Mouse (Mus musculus): Measurements from ENCODE around the gene Scoc. TPM values are rescaled to one million over a fixed set of nuclear protein-coding genes. Genes with fewer than 3 reads are reported as not detected.

The Scoc gene
- polyA plus RNA-seq, 1 experiment from 2014 or later, result 117 TPM

DNA sequence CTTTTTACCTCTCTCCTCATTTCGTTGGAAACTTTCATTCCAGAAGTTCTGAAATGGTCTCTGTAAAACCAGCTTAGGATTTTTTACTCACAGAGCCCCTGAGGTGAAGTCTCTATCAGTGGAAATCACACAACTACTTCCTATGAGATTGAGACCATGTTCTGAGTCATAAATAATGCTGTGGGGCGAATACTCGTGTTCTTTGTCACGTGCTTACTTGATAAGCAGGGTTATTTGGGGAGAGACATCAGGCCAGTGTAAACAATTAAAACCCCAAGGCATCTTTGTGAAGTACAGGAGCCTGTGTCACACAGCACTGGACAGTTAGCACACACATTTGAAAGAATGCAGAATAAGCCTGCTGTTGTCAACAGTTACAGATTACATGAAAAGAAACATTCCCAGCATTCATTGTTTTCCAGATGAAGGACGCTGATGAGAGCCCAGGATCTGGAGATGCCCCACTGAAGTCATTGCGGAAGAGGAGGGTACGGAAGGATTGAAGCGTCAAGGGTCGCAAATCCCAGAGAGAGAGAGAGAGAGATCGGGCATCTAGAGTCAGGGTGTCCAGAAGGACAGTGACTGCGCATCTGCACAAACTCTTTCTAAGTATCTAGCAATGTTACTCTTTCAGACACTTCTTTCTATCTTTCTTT, 32.0 kb downstream of the Scoc start:
- 63% methylated on average over 11 of the region's 11 CpGs for WGBS
- Histone ChIP-seq H3K36me3 (no peaks in the 10 kb centered on the region), H3K9ac (no peak overlapping the region), H3K4me2 (replicated peaks) (no peak overlapping the region), H3K4me3 (replicated peaks) (no peak overlapping the region), H3K4me1 (replicated peaks) (no peaks in the 10 kb centered on the region), H3K9me3 (no peaks in the 10 kb centered on the region), H3K27me3 (replicated peaks) (no peaks in the 10 kb centered on the region), H3K27ac (no peak overlapping the region)
- ATAC-seq, result no peak

DNA sequence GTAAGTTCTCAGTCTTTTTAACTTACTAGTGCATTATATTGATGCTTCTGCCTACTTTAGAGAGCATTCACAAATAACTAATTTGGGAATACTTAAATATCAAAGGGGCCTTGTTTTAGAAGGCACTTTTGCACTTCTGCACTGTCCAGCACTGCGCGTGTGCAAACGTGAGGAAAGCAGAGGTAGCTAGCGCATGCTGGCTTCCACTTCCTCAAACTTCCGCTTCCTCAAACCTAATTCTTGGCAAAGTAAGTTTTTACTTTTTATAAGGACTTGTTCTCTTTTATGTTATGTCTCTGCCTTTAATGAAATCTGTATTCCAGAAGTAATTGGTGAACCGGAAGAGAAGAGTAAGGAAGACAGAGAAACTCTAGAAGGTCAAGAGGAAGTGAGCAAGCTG, 33.0 kb downstream of the Scoc start:
- H3K9me3 ChIP-seq, result no peaks in the 10 kb centered on the region
- H3K4me2 ChIP-seq (replicated peaks), result no peak overlapping the region
- ATAC-seq, result no peak
- no peak overlapping the region for H3K9ac ChIP-seq
- H3K27me3 ChIP-seq (replicated peaks), result no peaks in the 10 kb centered on the region
- H3K4me3 ChIP-seq (replicated peaks), result no peak overlapping the region
- no peak overlapping the region for H3K27ac ChIP-seq
- H3K4me1 ChIP-seq (replicated peaks), result no peaks in the 10 kb centered on the region
- WGBS, result 90% methylated on average over 6 of the region's 6 CpGs
- H3K36me3 ChIP-seq, result no peaks in the 10 kb centered on the region

GRCm38 (mm10) chr8:83423032-83423825, 35.0 kb downstream of the Scoc start:
- Histone ChIP-seq H3K9me3 (no peaks in the 10 kb centered on the region), H3K9ac (no peak overlapping the region), H3K4me1 (replicated peaks) (no peaks in the 10 kb centered on the region), H3K27ac (no peak overlapping the region), H3K4me2 (replicated peaks) (no peak overlapping the region), H3K4me3 (replicated peaks) (no peak overlapping the region), H3K27me3 (replicated peaks) (no peaks in the 10 kb centered on the region), H3K36me3 (no peaks in the 10 kb centered on the region)
- 79% methylated on average over 13 of the region's 13 CpGs for WGBS
- peak; percentile 62; the same call in 1 of the 2 replicates for ATAC-seq

DNA sequence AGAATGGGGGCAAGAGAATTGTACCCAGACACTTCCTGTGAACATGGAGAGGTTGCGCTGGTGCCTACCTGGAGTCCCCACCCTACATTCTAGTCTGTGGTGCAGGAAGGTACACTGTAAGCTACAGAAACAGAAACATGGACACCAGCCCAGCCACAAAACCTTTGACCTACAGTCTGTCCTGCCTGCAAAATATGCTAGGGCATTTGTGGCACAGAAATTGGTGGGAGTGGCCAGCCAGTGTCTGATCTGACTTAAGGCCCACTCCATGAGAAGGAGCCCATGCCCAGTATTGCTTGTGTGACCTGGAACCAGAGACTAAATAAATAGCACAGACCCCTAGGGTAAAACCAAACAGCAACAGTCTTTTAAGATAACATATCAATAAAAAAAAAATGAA, 36.8 kb downstream of the Scoc start:
- ATAC-seq, result no peak
- H3K4me2 ChIP-seq (replicated peaks), result no peak overlapping the region
- H3K36me3 ChIP-seq, result no peaks in the 10 kb centered on the region
- no peak overlapping the region for H3K4me3 ChIP-seq (replicated peaks)
- 100% methylated on average over 1 of the region's 1 CpGs for WGBS
- no peak overlapping the region for H3K9ac ChIP-seq
- no peaks in the 10 kb centered on the region for H3K4me1 ChIP-seq (replicated peaks)
- no peaks in the 10 kb centered on the region for H3K9me3 ChIP-seq
- H3K27ac ChIP-seq, result no peak overlapping the region
- H3K27me3 ChIP-seq (replicated peaks), result no peaks in the 10 kb centered on the region

DNA sequence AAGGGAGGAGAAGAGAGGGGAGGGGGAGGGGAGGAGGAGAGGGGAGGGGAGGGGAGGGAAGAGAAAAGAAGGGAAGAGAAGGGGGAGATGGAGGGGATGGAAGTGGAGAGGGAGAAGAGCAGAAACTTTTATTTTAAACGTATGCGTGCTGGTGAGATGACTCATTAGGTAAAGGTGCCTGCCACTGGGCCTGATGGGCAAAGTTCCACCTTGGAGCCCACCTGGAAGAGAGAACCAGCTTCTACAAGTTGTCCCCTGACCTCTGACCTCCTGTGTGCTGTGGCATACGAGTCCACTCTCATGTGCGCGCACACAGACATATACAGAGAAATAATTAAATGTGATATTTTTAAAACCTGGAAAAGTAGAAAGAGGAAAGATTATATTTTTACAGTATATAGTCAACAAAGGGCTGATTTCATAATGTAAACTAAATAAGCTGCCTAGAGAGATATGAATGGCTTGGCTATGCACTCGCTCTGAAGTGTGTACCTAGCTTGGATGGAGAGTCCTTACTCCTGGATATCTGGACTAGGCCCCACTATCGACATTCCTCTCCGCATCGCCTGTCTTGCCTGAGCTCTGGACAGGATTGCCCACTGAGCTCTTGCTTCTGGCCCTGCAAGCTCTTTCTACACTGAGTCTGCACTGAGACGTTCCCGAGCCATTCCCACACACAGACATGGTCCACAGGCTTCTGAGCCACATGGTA, 39.2 kb downstream of the Scoc start:
- H3K9ac ChIP-seq, result no peak overlapping the region
- H3K4me1 ChIP-seq (replicated peaks), result no peaks in the 10 kb centered on the region
- H3K36me3 ChIP-seq, result no peaks in the 10 kb centered on the region
- H3K9me3 ChIP-seq, result no peaks in the 10 kb centered on the region
- H3K4me2 ChIP-seq (replicated peaks), result no peak overlapping the region
- no peak overlapping the region for H3K27ac ChIP-seq
- no peak for ATAC-seq
- WGBS, result 85% methylated on average over 11 of the region's 11 CpGs
- no peak overlapping the region for H3K4me3 ChIP-seq (replicated peaks)
- no peaks in the 10 kb centered on the region for H3K27me3 ChIP-seq (replicated peaks)

- WGBS, result 75% methylated on average over 6 of the region's 6 CpGs
- H3K36me3 ChIP-seq, result no peaks in the 10 kb centered on the region
- no peak overlapping the region for H3K27ac ChIP-seq
- no peaks in the 10 kb centered on the region for H3K27me3 ChIP-seq (replicated peaks)
- no peak overlapping the region for H3K4me3 ChIP-seq (replicated peaks)
- H3K4me2 ChIP-seq (replicated peaks), result no peak overlapping the region
- H3K4me1 ChIP-seq (replicated peaks), result no peaks in the 10 kb centered on the region
- no peaks in the 10 kb centered on the region for H3K9me3 ChIP-seq
- no peak overlapping the region for H3K9ac ChIP-seq
- ATAC-seq, result no peak
These were observed 40.2 kb downstream of the Scoc start for GRCm38 (mm10) chr8:83417970-83418369.

DNA sequence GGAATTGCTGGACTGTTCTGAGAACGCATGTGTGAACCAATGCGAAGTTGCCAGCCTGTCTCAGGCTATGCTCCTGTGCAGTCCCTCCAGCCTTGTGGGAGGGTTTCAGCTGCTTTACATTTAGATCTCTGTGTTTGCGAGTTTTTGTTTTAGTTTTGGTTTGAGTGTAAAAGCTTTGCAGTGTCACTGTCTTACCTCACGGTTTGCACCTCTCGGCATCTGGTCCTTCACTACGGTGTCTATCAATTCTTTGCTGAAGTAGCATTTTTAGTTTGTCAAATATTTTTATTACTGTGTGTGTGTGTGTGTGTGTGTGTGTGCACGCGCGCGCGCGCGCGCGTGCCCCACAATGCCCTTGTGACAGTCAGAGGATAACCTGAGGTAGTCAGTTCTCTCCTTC, 41.3 kb downstream of the Scoc start:
- H3K4me2 ChIP-seq (replicated peaks), result no peak overlapping the region
- H3K9me3 ChIP-seq, result no peaks in the 10 kb centered on the region
- H3K9ac ChIP-seq, result no peak overlapping the region
- ATAC-seq, result no peak
- no peak overlapping the region for H3K4me3 ChIP-seq (replicated peaks)
- H3K36me3 ChIP-seq, result no peaks in the 10 kb centered on the region
- no peak overlapping the region for H3K27ac ChIP-seq
- no peaks in the 10 kb centered on the region for H3K4me1 ChIP-seq (replicated peaks)
- no peaks in the 10 kb centered on the region for H3K27me3 ChIP-seq (replicated peaks)
- 94% methylated on average over 15 of the region's 15 CpGs for WGBS

DNA sequence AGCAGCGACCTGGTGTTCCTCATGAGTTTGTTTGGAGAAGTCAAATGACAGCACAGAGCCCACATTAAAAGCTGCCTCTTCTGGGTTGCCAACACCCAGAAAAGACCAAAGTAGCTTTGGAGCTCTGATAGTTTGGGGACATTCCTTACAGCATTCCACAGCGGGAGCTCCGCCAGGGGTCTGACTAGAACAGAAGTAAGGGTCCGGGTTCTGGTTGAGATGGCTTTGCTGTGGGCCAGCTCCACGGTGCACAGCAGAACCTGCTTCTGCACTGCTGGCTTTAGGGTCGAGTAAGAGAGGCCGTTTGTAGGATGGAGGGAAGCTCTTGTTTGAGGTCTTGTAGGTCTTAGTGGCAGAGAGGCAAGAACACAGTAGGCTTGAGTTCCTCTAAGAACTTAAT, 49.7 kb downstream of the Scoc start:
- Histone ChIP-seq H3K36me3 (no peaks in the 10 kb centered on the region), H3K27me3 (replicated peaks) (no peaks in the 10 kb centered on the region), H3K4me2 (replicated peaks) (no peak overlapping the region), H3K4me1 (replicated peaks) (no peaks in the 10 kb centered on the region), H3K9me3 (no peaks in the 10 kb centered on the region), H3K27ac (no peak overlapping the region), H3K9ac (no peak overlapping the region), H3K4me3 (replicated peaks) (no peak overlapping the region)
- no peak for ATAC-seq
- 78% methylated on average over 7 of the region's 7 CpGs for WGBS

DNA sequence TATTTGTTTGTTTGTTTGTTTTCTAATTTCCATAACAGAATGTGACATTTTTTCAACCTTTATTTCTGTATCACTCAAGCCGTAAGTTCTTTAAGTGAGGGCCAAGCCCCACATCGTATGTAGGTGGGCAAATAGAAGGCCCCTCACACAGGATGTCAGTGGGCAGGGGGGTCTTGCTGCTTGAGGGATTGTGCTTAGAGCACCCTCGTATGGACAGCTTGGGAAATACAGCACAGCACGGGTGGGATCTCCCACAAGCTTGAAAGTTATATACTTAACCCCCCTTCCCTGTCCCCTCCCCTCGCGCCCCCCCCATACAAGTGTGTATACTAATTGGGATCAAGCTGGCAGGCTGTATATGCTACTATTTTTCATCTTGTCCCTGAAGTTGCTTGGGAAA, 51.4 kb downstream of the Scoc start:
- Histone ChIP-seq H3K9ac (no peak overlapping the region), H3K27me3 (replicated peaks) (no peaks in the 10 kb centered on the region), H3K4me3 (replicated peaks) (no peak overlapping the region), H3K27ac (no peak overlapping the region), H3K9me3 (no peaks in the 10 kb centered on the region), H3K4me2 (replicated peaks) (no peak overlapping the region), H3K4me1 (replicated peaks) (no peaks in the 10 kb centered on the region), H3K36me3 (no peaks in the 10 kb centered on the region)
- no peak for ATAC-seq
- WGBS, result 34% methylated on average over 6 of the region's 6 CpGs

DNA sequence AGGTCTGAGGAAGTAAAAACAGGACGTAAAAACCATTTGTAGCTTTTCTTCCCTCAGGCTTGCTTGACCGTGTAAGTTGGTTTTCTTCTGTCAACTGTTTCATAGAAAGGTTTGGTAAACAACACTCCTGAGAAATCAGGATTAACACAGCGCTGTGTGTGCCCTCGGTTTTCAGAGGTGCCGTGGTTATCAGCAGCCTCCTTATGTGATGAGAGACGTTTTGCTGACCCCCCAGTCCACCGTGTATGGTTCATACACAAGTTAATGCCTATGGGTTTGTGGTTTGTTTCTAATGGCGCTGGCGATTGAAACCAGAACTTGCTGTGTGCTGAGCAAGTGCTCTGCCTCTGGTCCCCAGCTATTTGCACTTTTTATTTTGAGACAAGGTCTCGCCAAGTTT, 52.6 kb downstream of the Scoc start:
- H3K4me3 ChIP-seq (replicated peaks), result no peak overlapping the region
- no peak overlapping the region for H3K4me2 ChIP-seq (replicated peaks)
- no peaks in the 10 kb centered on the region for H3K36me3 ChIP-seq
- H3K9me3 ChIP-seq, result no peaks in the 10 kb centered on the region
- H3K27me3 ChIP-seq (replicated peaks), result no peaks in the 10 kb centered on the region
- H3K9ac ChIP-seq, result no peak overlapping the region
- WGBS, result 79% methylated on average over 10 of the region's 10 CpGs
- no peak overlapping the region for H3K27ac ChIP-seq
- H3K4me1 ChIP-seq (replicated peaks), result no peaks in the 10 kb centered on the region
- no peak for ATAC-seq

DNA sequence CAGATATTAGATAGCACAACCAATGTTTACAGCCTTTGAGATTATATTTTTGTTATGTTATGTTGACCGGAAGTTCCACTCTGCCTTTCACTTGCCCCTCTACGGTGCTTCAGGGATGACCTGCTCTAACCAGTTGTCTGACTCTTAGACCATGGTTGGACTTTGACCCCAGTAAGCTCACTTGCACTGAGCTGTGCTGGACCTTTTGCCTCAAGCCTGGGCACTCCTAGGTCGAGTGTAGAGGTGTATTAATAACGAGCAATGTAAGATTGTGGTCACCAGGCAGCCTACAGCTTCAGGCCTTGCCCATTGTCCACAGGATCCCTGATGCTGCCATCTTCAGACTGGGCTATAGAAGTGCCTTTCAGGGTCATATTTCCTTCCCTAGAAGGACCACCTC, 60.5 kb downstream of the Scoc start:
- Histone ChIP-seq H3K4me1 (replicated peaks) (no peaks in the 10 kb centered on the region), H3K9ac (no peak overlapping the region), H3K27me3 (replicated peaks) (no peaks in the 10 kb centered on the region), H3K4me3 (replicated peaks) (no peak overlapping the region), H3K9me3 (no peaks in the 10 kb centered on the region), H3K27ac (no peak overlapping the region), H3K36me3 (no peaks in the 10 kb centered on the region), H3K4me2 (replicated peaks) (no peak overlapping the region)
- ATAC-seq, result no peak
- 56% methylated on average over 4 of the region's 4 CpGs for WGBS

- peak; percentile 92 for ATAC-seq
- Histone ChIP-seq H3K27me3 (replicated peaks) (no peaks in the 10 kb centered on the region), H3K4me2 (replicated peaks) (no peak overlapping the region), H3K27ac (no peak overlapping the region), H3K9me3 (no peaks in the 10 kb centered on the region), H3K36me3 (no peaks in the 10 kb centered on the region), H3K4me1 (replicated peaks) (no peaks in the 10 kb centered on the region), H3K9ac (no peak overlapping the region), H3K4me3 (replicated peaks) (no peak overlapping the region)
- 69% methylated on average over 6 of the region's 6 CpGs for WGBS
These were observed 61.5 kb downstream of the Scoc start for GRCm38 (mm10) chr8:83396680-83397079.
